Mouse (Mus musculus): ENCODE results near the gene Gm13199.

Gm13199 gene

DNA sequence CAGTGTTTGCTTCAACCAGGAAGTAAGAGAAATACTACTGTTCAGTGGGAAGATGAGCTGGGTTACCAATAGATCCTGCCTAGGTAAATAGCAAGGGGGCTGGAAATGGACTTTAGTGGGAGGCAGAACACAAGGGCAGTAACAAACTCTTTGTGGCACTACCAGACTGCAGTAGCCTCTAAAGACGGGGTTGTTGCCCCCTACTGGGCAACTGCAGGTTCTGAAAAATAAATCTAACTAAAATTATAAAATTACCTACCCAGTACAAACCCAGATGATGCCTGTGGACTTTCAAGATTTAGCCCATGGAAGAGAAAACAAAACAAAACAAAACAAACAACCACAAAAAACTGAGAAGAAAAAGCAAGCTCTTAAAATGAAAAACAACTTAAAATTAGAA, 38.5 kb downstream of the Gm13199 start:
- CTCF ChIA-PET = interaction anchor here (0.6 kb wide), 3 partner anchors 75 to 497 kb away, joined by 3 to 6 read pairs (median 4); no protein-coding TSS in a partner anchor

- CTCF ChIA-PET = no interaction called here
These were observed 40.3 kb downstream of the Gm13199 start for GRCm38 (mm10) chr2:5822449-5822848.

DNA sequence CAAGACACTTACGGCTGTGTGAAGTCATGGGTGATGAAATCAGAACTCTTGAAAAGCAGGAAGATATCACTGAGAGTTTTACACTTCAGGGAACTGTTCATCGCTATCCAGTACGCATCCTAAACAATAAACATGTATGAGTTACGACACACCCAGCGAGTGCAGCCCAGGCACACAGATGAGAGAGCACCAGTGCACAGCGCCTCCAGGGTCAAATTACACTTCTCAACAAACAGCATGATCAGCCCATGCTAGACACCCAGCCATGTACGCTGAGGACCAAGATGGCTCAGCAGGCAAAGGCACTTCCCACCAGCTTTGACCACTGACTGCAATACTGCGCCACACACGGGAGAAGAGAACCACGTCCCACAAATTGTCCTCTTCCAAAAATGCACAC, 41.5 kb downstream of the Gm13199 start:
- CTCF ChIA-PET = no interaction called here

Data from spleen, embryonic (tissue).